Mouse (Mus musculus): ENCODE data around the gene Gale. TPM values are rescaled to one million over a fixed set of nuclear protein-coding genes. Genes with fewer than 3 reads are reported as not detected.

Gale gene
- polyA plus RNA-seq, 1 experiment: 51.3 TPM

GRCm38 (mm10) chr4:135921257-135922120, 42.0 kb upstream of the Gale start:
- Histone ChIP-seq H3K27me3 (ENCODE audit: control insufficient read depth, insufficient read depth, insufficient read length) (peaks cover 19% of the 10 kb centered on the region), H3K36me3 (ENCODE audit: control insufficient read depth, insufficient read depth) (no peaks in the 10 kb centered on the region), H3ac (ENCODE audit: control insufficient read depth, insufficient read length) (peak overlapping the region; percentile 26), H3K4me2 (ENCODE audit: low read depth) (peak overlapping the region; percentile 98), H3K79me2 (ENCODE audit: control insufficient read depth, insufficient read depth) (no peaks in the 10 kb centered on the region), H3K4me3 (peak overlapping the region; percentile 47)
- no peak for TF ChIP-seq E2F4 (IDR thresholded peaks at IDR 0.05; ENCODE audit: insufficient read depth)

GRCm38 (mm10) chr4:135922190-135922589, 41.3 kb upstream of the Gale start:
- Histone ChIP-seq H3K4me2 (ENCODE audit: low read depth) (peak overlapping the region; percentile 98), H3K27me3 (ENCODE audit: control insufficient read depth, insufficient read depth, insufficient read length) (peaks cover 12% of the 10 kb centered on the region), H3ac (ENCODE audit: control insufficient read depth, insufficient read length) (no peak overlapping the region), H3K36me3 (ENCODE audit: control insufficient read depth, insufficient read depth) (no peaks in the 10 kb centered on the region), H3K79me2 (ENCODE audit: control insufficient read depth, insufficient read depth) (no peaks in the 10 kb centered on the region), H3K4me3 (peak overlapping the region; percentile 47)
- TF ChIP-seq MAX (IDR thresholded peaks at IDR 0.05; ENCODE audit: low read depth) (no peak), USF1 (IDR thresholded peaks at IDR 0.05; ENCODE audit: low read depth) (no peak), MYOD1 (IDR thresholded peaks at IDR 0.05; ENCODE audit: control insufficient read depth in 1 of 3, insufficient read length in 2 of 3, low read depth in 2 of 3) (no peak), SRF (IDR thresholded peaks at IDR 0.05; ENCODE audit: control insufficient read depth, insufficient read length, low read depth) (no peak), TCF3 (IDR thresholded peaks at IDR 0.05; ENCODE audit: insufficient read length, low read depth) (no peak), TCF12 (IDR thresholded peaks at IDR 0.05; ENCODE audit: insufficient read depth, poor library complexity, severe bottlenecking) (no peak), REST (IDR thresholded peaks at IDR 0.05; ENCODE audit: insufficient read depth, insufficient read length) (no peak), POLR2A (IDR thresholded peaks at IDR 0.05; ENCODE audit: insufficient read length, low read depth) (no peak), E2F4 (IDR thresholded peaks at IDR 0.05; ENCODE audit: insufficient read depth) (no peak), POLR2AphosphoS2 (IDR thresholded peaks at IDR 0.05; ENCODE audit: insufficient read length, low read depth) (no peak), CEBPB (IDR thresholded peaks at IDR 0.05; ENCODE audit: insufficient read depth, poor library complexity, severe bottlenecking) (no peak)

GRCm38 (mm10) chr4:135924418-135924817, 39.1 kb upstream of the Gale start:
- H3K36me3 ChIP-seq (ENCODE audit: control insufficient read depth, insufficient read depth): no peaks in the 10 kb centered on the region
- no peaks in the 10 kb centered on the region for H3K27me3 ChIP-seq (ENCODE audit: control insufficient read depth, insufficient read depth, insufficient read length)
- TF ChIP-seq POLR2A (IDR thresholded peaks at IDR 0.05; ENCODE audit: insufficient read length, low read depth) (no peak), MYOG (IDR thresholded peaks at IDR 0.05; ENCODE audit: control insufficient read depth in 1 of 3, insufficient read depth in 1 of 3, insufficient read length in 2 of 3, low read depth in 2 of 3) (no peak), E2F4 (IDR thresholded peaks at IDR 0.05; ENCODE audit: insufficient read depth) (no peak), SRF (IDR thresholded peaks at IDR 0.05; ENCODE audit: control insufficient read depth, insufficient read length, low read depth) (no peak), USF1 (IDR thresholded peaks at IDR 0.05; ENCODE audit: low read depth) (no peak), MYOD1 (IDR thresholded peaks at IDR 0.05; ENCODE audit: control insufficient read depth in 1 of 3, insufficient read length in 2 of 3, low read depth in 2 of 3) (no peak), TCF12 (IDR thresholded peaks at IDR 0.05; ENCODE audit: insufficient read depth, poor library complexity, severe bottlenecking) (no peak), CEBPB (IDR thresholded peaks at IDR 0.05; ENCODE audit: insufficient read depth, poor library complexity, severe bottlenecking) (no peak), POLR2AphosphoS2 (IDR thresholded peaks at IDR 0.05; ENCODE audit: insufficient read length, low read depth) (no peak), REST (IDR thresholded peaks at IDR 0.05; ENCODE audit: insufficient read depth, insufficient read length) (no peak), TCF3 (IDR thresholded peaks at IDR 0.05; ENCODE audit: insufficient read length, low read depth) (no peak), MAX (IDR thresholded peaks at IDR 0.05; ENCODE audit: low read depth) (no peak)
- H3K4me2 ChIP-seq (ENCODE audit: low read depth): no peak overlapping the region
- H3K4me3 ChIP-seq: no peak overlapping the region
- H3K79me2 ChIP-seq (ENCODE audit: control insufficient read depth, insufficient read depth): no peaks in the 10 kb centered on the region
- no peak overlapping the region for H3ac ChIP-seq (ENCODE audit: control insufficient read depth, insufficient read length)

- Histone ChIP-seq H3ac (ENCODE audit: control insufficient read depth, insufficient read length) (no peak overlapping the region), H3K27me3 (ENCODE audit: control insufficient read depth, insufficient read depth, insufficient read length) (no peaks in the 10 kb centered on the region), H3K4me2 (ENCODE audit: low read depth) (no peak overlapping the region), H3K79me2 (ENCODE audit: control insufficient read depth, insufficient read depth) (no peaks in the 10 kb centered on the region), H3K36me3 (ENCODE audit: control insufficient read depth, insufficient read depth) (no peaks in the 10 kb centered on the region), H3K4me3 (no peak overlapping the region)
- TF ChIP-seq POLR2A (IDR thresholded peaks at IDR 0.05; ENCODE audit: insufficient read length, low read depth) (no peak), USF1 (IDR thresholded peaks at IDR 0.05; ENCODE audit: low read depth) (no peak), MAX (IDR thresholded peaks at IDR 0.05; ENCODE audit: low read depth) (no peak), REST (IDR thresholded peaks at IDR 0.05; ENCODE audit: insufficient read depth, insufficient read length) (no peak), TCF3 (IDR thresholded peaks at IDR 0.05; ENCODE audit: insufficient read length, low read depth) (no peak), POLR2AphosphoS2 (IDR thresholded peaks at IDR 0.05; ENCODE audit: insufficient read length, low read depth) (no peak), SRF (IDR thresholded peaks at IDR 0.05; ENCODE audit: control insufficient read depth, insufficient read length, low read depth) (no peak), TCF12 (IDR thresholded peaks at IDR 0.05; ENCODE audit: insufficient read depth, poor library complexity, severe bottlenecking) (no peak), CEBPB (IDR thresholded peaks at IDR 0.05; ENCODE audit: insufficient read depth, poor library complexity, severe bottlenecking) (no peak), MYOG (IDR thresholded peaks at IDR 0.05; ENCODE audit: control insufficient read depth in 1 of 3, insufficient read depth in 1 of 3, insufficient read length in 2 of 3, low read depth in 2 of 3) (no peak), E2F4 (IDR thresholded peaks at IDR 0.05; ENCODE audit: insufficient read depth) (no peak), MYOD1 (IDR thresholded peaks at IDR 0.05; ENCODE audit: control insufficient read depth in 1 of 3, insufficient read length in 2 of 3, low read depth in 2 of 3) (no peak)
Observed at GRCm38 (mm10) chr4:135925341-135925740, 38.2 kb upstream of the Gale start.

All from myocyte (in vitro differentiated cells).